Mouse (Mus musculus): ENCODE measurements around the gene Ppp2r5e. TPM values are rescaled to one million over a fixed set of nuclear protein-coding genes. Genes with fewer than 3 reads are reported as not detected.
"Not testable (repeated sequence)": the region's sequence is repeated elsewhere in the genome, so short reads cannot be mapped to it uniquely, and the experiment has no call there.

Gene Ppp2r5e
- polyA plus RNA-seq, 1 experiment from 2014 or later = 23.3 TPM

GRCm38 (mm10) chr12:75446245-75446644 lies 149.8 kb downstream of the Ppp2r5e start:
- DNase-seq (ENCODE audit: low spot score) = no peak
- H3K4me2 ChIP-seq (replicated peaks; ENCODE audit: low read depth, low read length) = no peak overlapping the region

GRCm38 (mm10) chr12:75432400-75432799 lies 163.6 kb downstream of the Ppp2r5e start:
- not testable (repeated sequence) for H3K4me1 ChIP-seq (replicated peaks; ENCODE audit: control insufficient read depth, insufficient read depth, low read length); H3K4me3 ChIP-seq (ENCODE audit: low read depth, low read length); H3K36me3 ChIP-seq (ENCODE audit: control insufficient read depth, insufficient read depth, low read length); H3K27me3 ChIP-seq (ENCODE audit: control insufficient read depth, insufficient read depth, low read length); DNase-seq (ENCODE audit: low spot score); H3K4me2 ChIP-seq (replicated peaks; ENCODE audit: low read depth, low read length); H3K27ac ChIP-seq (ENCODE audit: low read depth, low read length); ATAC-seq (ENCODE audit: low FRiP score); H3K9me3 ChIP-seq (ENCODE audit: control insufficient read depth, low read length); H3K9ac ChIP-seq (ENCODE audit: low read depth, low read length)
- WGBS = 78% methylated on average over 6 of the region's 6 CpGs

More at GRCm38 (mm10) chr12:75446245-75446644, 149.8 kb downstream of the Ppp2r5e start:
- ATAC-seq (ENCODE audit: low FRiP score) = no peak
- H3K9ac ChIP-seq (ENCODE audit: low read depth, low read length) = no peak overlapping the region
- no peak overlapping the region for H3K4me3 ChIP-seq (ENCODE audit: low read depth, low read length)
- H3K36me3 ChIP-seq (ENCODE audit: control insufficient read depth, insufficient read depth, low read length) = no peaks in the 10 kb centered on the region
- H3K4me1 ChIP-seq (replicated peaks; ENCODE audit: control insufficient read depth, insufficient read depth, low read length) = no peaks in the 10 kb centered on the region
- no peaks in the 10 kb centered on the region for H3K9me3 ChIP-seq (ENCODE audit: control insufficient read depth, low read length)
- 92% methylated on average over 7 of the region's 7 CpGs for WGBS
- H3K27ac ChIP-seq (ENCODE audit: low read depth, low read length) = no peak overlapping the region
- no peaks in the 10 kb centered on the region for H3K27me3 ChIP-seq (ENCODE audit: control insufficient read depth, insufficient read depth, low read length)

DNA sequence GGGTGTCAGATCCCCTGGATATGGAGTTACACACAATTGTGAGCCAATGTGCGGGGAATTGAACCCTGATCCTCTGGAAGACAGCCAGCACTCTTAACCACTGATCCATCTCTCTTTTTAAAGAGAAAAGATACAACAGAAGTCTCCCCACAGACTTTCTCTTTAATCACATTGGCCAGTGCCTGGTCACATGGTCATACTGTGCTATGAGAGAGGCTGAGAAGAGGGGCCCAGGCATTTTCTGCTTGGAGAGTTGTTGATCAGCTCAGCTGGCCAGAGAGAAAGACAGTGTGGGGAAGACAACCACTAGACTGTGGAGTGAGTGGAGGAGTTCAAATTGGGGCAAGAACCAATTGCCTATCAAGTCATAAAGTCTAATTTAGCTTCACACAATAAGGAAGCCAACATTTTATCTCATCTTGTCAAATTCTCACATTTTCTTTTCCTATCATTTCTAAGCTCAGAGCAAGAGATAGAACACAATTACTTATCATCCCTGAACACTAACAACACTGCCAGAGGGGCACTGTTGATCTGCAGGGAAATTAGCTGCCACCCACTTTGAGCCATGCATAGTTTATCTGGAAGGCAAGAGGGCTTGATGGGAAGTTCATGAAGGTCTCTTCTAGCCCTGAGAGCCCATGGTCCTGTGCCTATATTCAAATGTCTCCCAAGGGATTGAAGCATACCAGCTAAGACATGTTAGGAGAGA lies 166.2 kb downstream of the Ppp2r5e start:
- H3K9me3 ChIP-seq (ENCODE audit: control insufficient read depth, low read length) = no peaks in the 10 kb centered on the region
- 93% methylated on average over 1 of the region's 1 CpGs for WGBS
- DNase-seq (ENCODE audit: low spot score) (no peak), ATAC-seq (ENCODE audit: low FRiP score) (no peak)
- no peaks in the 10 kb centered on the region for H3K36me3 ChIP-seq (ENCODE audit: control insufficient read depth, insufficient read depth, low read length)
- H3K4me3 ChIP-seq (ENCODE audit: low read depth, low read length) = no peak overlapping the region
- H3K27ac ChIP-seq (ENCODE audit: low read depth, low read length) = no peak overlapping the region
- H3K9ac ChIP-seq (ENCODE audit: low read depth, low read length) = no peak overlapping the region
- H3K27me3 ChIP-seq (ENCODE audit: control insufficient read depth, insufficient read depth, low read length) = no peaks in the 10 kb centered on the region
- no peak overlapping the region for H3K4me2 ChIP-seq (replicated peaks; ENCODE audit: low read depth, low read length)
- H3K4me1 ChIP-seq (replicated peaks; ENCODE audit: control insufficient read depth, insufficient read depth, low read length) = no peaks in the 10 kb centered on the region

- Histone ChIP-seq H3K27ac (ENCODE audit: low read depth, low read length) (no peak overlapping the region), H3K4me2 (replicated peaks; ENCODE audit: low read depth, low read length) (no peak overlapping the region), H3K9ac (ENCODE audit: low read depth, low read length) (no peak overlapping the region), H3K36me3 (ENCODE audit: control insufficient read depth, insufficient read depth, low read length) (no peaks in the 10 kb centered on the region), H3K4me1 (replicated peaks; ENCODE audit: control insufficient read depth, insufficient read depth, low read length) (no peaks in the 10 kb centered on the region), H3K4me3 (ENCODE audit: low read depth, low read length) (no peak overlapping the region), H3K27me3 (ENCODE audit: control insufficient read depth, insufficient read depth, low read length) (no peaks in the 10 kb centered on the region), H3K9me3 (ENCODE audit: control insufficient read depth, low read length) (no peaks in the 10 kb centered on the region)
- WGBS = 86% methylated on average over 6 of the region's 6 CpGs
- no peak for ATAC-seq (ENCODE audit: low FRiP score)
- no peak for DNase-seq (ENCODE audit: low spot score)
These were observed 167.3 kb downstream of the Ppp2r5e start for GRCm38 (mm10) chr12:75428719-75429118.

DNA sequence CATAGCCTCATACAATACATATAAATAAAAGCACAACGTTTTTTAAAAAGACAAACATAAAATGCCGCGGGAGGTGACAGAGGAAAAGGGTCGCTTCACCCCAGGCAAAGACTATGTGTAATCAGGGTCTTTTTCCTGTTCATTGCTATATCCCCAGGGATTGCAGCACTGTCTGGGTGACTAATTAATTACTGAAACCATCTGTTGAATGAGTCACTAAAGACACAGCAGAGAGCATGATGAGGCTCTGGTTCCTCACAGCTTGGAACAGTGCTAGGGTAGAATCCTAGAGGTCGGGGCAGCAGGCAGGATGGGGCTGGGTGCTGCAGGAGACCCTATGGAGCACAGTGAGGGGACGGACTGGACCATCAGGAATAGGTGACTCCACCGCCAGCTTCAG lies 170.2 kb downstream of the Ppp2r5e start:
- ATAC-seq (ENCODE audit: low FRiP score) (no peak), DNase-seq (ENCODE audit: low spot score) (no peak)
- H3K36me3 ChIP-seq (ENCODE audit: control insufficient read depth, insufficient read depth, low read length) = no peaks in the 10 kb centered on the region
- no peaks in the 10 kb centered on the region for H3K27me3 ChIP-seq (ENCODE audit: control insufficient read depth, insufficient read depth, low read length)
- no peak overlapping the region for H3K9ac ChIP-seq (ENCODE audit: low read depth, low read length)
- H3K27ac ChIP-seq (ENCODE audit: low read depth, low read length) = no peak overlapping the region
- H3K4me1 ChIP-seq (replicated peaks; ENCODE audit: control insufficient read depth, insufficient read depth, low read length) = no peaks in the 10 kb centered on the region
- no peak overlapping the region for H3K4me3 ChIP-seq (ENCODE audit: low read depth, low read length)
- no peaks in the 10 kb centered on the region for H3K9me3 ChIP-seq (ENCODE audit: control insufficient read depth, low read length)
- 83% methylated on average over 7 of the region's 7 CpGs for WGBS
- no peak overlapping the region for H3K4me2 ChIP-seq (replicated peaks; ENCODE audit: low read depth, low read length)

DNA sequence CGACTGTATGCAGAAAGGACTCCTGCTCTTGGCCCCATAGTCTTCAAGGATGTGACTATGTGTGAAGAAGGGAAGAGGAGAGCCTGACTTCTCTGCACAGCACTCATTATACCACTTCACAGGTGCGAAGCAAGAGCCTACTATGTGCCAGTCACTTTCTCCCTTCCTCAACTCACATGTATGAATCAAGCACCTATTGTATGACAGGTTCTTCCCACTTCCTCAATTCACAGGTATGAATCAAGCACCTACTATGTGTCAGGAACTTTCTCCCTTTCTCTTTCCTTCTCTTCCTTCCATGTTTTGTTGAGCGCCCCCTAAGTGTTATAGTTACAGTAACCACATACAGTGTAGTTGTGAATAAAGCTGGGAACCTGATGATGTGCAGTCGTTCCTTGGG lies 171.2 kb downstream of the Ppp2r5e start:
- Histone ChIP-seq H3K27me3 (ENCODE audit: control insufficient read depth, insufficient read depth, low read length) (no peaks in the 10 kb centered on the region), H3K4me1 (replicated peaks; ENCODE audit: control insufficient read depth, insufficient read depth, low read length) (no peaks in the 10 kb centered on the region), H3K4me3 (ENCODE audit: low read depth, low read length) (no peak overlapping the region), H3K9me3 (ENCODE audit: control insufficient read depth, low read length) (no peaks in the 10 kb centered on the region), H3K36me3 (ENCODE audit: control insufficient read depth, insufficient read depth, low read length) (no peaks in the 10 kb centered on the region), H3K9ac (ENCODE audit: low read depth, low read length) (no peak overlapping the region), H3K4me2 (replicated peaks; ENCODE audit: low read depth, low read length) (no peak overlapping the region), H3K27ac (ENCODE audit: low read depth, low read length) (no peak overlapping the region)
- ATAC-seq (ENCODE audit: low FRiP score) (no peak), DNase-seq (ENCODE audit: low spot score) (no peak)
- 88% methylated on average over 4 of the region's 4 CpGs for WGBS

DNA sequence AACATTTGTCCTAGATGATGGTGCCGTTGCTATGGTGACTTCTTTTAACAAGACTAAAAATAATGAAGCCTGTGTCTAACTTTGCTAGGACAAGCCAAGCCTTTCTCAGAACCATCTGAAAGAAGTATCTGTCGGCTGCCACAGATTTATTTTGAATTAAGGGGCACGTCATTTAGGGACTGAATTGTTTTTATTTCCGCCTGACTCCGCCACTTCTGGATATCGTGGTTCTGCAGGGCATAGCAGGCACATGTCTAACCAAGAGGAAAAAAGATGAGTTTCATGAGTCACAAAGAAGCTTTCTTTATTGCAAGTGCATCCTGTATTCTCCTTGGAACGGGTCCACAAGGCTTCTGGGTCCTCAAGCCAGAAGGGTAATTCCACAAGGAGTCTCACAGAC lies 171.7 kb downstream of the Ppp2r5e start:
- Histone ChIP-seq H3K4me3 (ENCODE audit: low read depth, low read length) (no peak overlapping the region), H3K27ac (ENCODE audit: low read depth, low read length) (no peak overlapping the region), H3K4me1 (replicated peaks; ENCODE audit: control insufficient read depth, insufficient read depth, low read length) (no peaks in the 10 kb centered on the region), H3K36me3 (ENCODE audit: control insufficient read depth, insufficient read depth, low read length) (no peaks in the 10 kb centered on the region), H3K9ac (ENCODE audit: low read depth, low read length) (no peak overlapping the region), H3K4me2 (replicated peaks; ENCODE audit: low read depth, low read length) (no peak overlapping the region), H3K9me3 (ENCODE audit: control insufficient read depth, low read length) (no peaks in the 10 kb centered on the region), H3K27me3 (ENCODE audit: control insufficient read depth, insufficient read depth, low read length) (no peaks in the 10 kb centered on the region)
- WGBS = 70% methylated on average over 7 of the region's 7 CpGs
- no peak for ATAC-seq (ENCODE audit: low FRiP score)
- DNase-seq (ENCODE audit: low spot score) = no peak

DNA sequence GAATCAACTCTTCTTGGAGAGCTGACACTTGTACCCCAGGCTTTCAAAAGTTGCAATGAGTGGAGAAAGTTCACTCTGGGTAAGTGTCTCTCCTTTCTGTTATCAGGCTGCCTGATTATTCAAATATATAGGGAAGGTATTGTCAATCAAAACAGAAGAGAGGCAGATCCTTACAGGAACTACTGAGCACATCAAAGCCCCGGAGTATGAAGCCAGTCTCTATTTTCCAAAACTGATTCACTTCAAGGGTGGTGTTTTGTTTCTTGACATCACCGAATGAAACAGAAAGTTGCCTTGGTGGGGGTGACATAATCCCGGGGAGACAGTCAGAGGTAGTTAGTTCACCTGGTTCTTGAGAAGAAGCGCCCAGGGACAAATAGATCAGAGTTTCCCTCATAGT lies 179.4 kb downstream of the Ppp2r5e start, which contains the start of gene Gphb5:
TSS of gene Gphb5 (minus strand) at position 101 of the 400 bp plus-strand sequence.
- H3K4me3 ChIP-seq (ENCODE audit: low read depth, low read length) = no peak within 1 kb of the TSS

DNA sequence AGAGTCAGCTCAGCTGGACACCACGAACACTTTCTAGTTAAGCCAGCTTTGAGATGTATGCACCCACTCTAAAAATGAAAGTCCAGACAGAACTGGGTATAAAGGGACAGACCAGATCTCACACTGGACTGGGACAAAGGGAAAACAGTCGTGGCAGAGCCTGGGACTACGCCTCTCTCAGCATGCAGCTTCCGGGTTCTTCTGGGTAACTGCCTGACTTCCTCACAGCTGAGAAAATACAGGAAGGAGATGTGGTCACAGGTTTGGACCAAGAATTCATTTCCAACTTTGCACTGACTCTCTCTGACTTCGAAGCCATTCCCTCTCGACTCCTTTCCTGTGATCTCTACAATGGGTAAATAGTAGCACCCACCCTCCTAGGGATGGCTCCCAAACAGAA lies 181.1 kb downstream of the Ppp2r5e start:
- DNase-seq (ENCODE audit: low spot score) (no peak), ATAC-seq (ENCODE audit: low FRiP score) (no peak)
- Histone ChIP-seq H3K9me3 (ENCODE audit: control insufficient read depth, low read length) (no peaks in the 10 kb centered on the region), H3K4me2 (replicated peaks; ENCODE audit: low read depth, low read length) (no peak overlapping the region), H3K4me1 (replicated peaks; ENCODE audit: control insufficient read depth, insufficient read depth, low read length) (no peaks in the 10 kb centered on the region), H3K27me3 (ENCODE audit: control insufficient read depth, insufficient read depth, low read length) (no peaks in the 10 kb centered on the region), H3K4me3 (ENCODE audit: low read depth, low read length) (no peak overlapping the region), H3K27ac (ENCODE audit: low read depth, low read length) (no peak overlapping the region), H3K36me3 (ENCODE audit: control insufficient read depth, insufficient read depth, low read length) (no peaks in the 10 kb centered on the region), H3K9ac (ENCODE audit: low read depth, low read length) (no peak overlapping the region)
- WGBS = 66% methylated on average over 6 of the region's 6 CpGs

More for the DNA sequence above, 179.4 kb downstream of the Ppp2r5e start, which contains the start of gene Gphb5:
- Histone ChIP-seq H3K9me3 (ENCODE audit: control insufficient read depth, low read length) (no peaks in the 10 kb centered on the region), H3K9ac (ENCODE audit: low read depth, low read length) (no peak within 1 kb of the TSS), H3K27me3 (ENCODE audit: control insufficient read depth, insufficient read depth, low read length) (no peaks in the 10 kb centered on the region), H3K4me2 (replicated peaks; ENCODE audit: low read depth, low read length) (no peak within 1 kb of the TSS), H3K4me1 (replicated peaks; ENCODE audit: control insufficient read depth, insufficient read depth, low read length) (no peaks in the 10 kb centered on the region), H3K27ac (ENCODE audit: low read depth, low read length) (no peak within 1 kb of the TSS), H3K36me3 (ENCODE audit: control insufficient read depth, insufficient read depth, low read length) (no peaks in the 10 kb centered on the region)
- DNase-seq (ENCODE audit: low spot score) (no peak), ATAC-seq (ENCODE audit: low FRiP score) (no peak)
- 88% methylated on average over 4 of the region's 4 CpGs for WGBS
